Mouse (Mus musculus): ENCODE results near the gene Snapc5. TPM values are rescaled to one million over a fixed set of nuclear protein-coding genes. Genes with fewer than 3 reads are reported as not detected.
"Not testable (repeated sequence)": the region's sequence is repeated elsewhere in the genome, so short reads cannot be mapped to it uniquely, and the experiment has no call there.

The Snapc5 gene
- total RNA-seq, 2 experiments from 2014 or later, result 23.3 to 24.1 TPM

GRCm38 (mm10) chr9:64198763-64199418 is 19.8 kb downstream of the Snapc5 start:
- DNase-seq (ENCODE audit: low spot score), result not testable (repeated sequence)

GRCm38 (mm10) chr9:64199897-64200296 is 20.8 kb downstream of the Snapc5 start:
- DNase-seq (ENCODE audit: low spot score), result no peak

- DNase-seq (ENCODE audit: low spot score), result no peak
Measured at GRCm38 (mm10) chr9:64202331-64202730, 23.3 kb downstream of the Snapc5 start.

DNA sequence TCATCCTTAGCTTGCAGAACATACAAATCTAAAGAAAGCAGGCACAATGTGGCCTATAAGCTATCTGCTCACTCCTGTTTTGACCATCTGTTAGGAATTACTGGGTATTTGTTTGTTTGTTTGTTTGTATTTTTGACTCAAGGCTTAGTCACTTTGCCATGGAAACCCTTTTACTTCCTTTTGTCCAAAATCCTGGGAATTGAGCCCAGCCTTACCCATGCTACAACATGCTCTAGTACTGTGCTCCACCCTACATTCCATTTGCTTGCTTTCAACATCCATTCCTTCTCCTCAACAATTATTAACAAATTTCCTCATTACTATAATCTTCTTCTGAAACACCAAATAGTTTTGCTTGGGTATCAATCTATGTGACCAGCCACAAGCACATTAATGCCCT is 23.8 kb downstream of the Snapc5 start:
- no peak for DNase-seq (ENCODE audit: low spot score)

DNA sequence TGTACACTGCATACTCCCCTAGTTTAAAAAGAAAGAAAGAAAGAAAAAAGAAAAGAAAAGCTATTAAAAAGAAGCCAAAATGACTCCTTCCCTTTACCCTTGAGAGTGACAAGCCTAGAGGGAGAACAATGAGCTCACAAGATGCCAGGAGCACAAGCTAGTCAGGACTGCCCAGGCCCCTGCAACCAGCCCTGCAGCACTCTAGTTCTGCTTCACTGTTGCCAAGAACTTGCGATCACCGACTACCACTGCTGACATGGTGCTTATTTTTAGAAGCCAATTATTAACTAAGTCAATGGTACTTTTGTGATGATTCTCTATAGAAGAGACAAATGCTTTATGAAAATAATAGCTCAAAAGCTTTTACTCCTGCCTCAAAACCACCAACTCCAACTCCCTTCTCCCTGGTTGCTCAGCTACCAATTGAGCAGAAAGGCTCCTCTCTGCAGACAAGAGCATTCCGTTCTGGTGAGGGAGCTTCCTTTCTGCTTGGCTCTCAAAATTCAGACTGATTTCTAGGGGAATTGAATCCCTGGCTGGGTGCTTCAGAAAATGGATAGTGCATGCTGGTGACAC is 28.5 kb downstream of the Snapc5 start:
- no peak for DNase-seq (ENCODE audit: low spot score)

DNA sequence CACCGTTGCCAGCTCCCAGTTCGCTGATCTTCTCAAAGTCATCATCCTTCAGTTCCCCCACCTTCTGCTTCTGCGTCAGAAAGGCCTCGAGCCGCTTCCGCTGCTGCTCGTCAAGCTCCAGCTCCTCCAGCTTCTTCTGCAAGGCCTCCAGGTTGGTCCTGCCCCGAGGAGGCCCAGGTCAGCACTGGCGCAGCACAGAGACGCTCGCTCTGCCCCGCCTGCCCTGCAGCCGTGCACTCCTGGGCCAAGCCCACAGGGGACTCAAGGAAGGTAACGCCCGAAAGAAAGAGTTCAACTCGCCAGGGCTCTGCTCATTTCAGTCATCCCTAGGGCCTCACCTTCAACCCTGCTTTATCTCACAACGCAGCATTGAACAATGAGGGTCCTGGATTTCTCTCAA is 35.4 kb downstream of the Snapc5 start:
- no peak for DNase-seq (ENCODE audit: low spot score)

- no peak for DNase-seq (ENCODE audit: low spot score)
Measured at GRCm38 (mm10) chr9:64216090-64216489, 37.0 kb downstream of the Snapc5 start.

GRCm38 (mm10) chr9:64216641-64217040 is 37.6 kb downstream of the Snapc5 start:
- DNase-seq (ENCODE audit: low spot score), result no peak

DNA sequence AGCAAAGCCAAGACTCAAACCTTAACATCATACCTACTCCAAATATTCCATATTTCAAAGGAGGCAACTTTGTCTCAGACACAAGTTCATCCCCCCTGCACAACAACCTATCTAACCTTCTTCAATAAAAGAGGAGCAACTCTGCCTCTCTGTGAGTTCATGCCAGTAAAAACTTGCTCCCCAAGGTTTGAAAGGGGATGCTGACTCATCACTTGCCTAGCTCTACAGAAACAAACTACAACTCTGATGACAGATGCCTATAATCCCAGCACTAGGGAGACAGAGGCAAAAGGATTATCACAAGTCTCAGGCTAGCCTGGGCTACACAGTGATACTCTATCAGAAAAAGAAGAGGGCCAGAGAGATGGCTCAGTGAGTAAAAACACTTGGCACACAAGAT is 38.8 kb downstream of the Snapc5 start:
- no peak for DNase-seq (ENCODE audit: low spot score)

DNA sequence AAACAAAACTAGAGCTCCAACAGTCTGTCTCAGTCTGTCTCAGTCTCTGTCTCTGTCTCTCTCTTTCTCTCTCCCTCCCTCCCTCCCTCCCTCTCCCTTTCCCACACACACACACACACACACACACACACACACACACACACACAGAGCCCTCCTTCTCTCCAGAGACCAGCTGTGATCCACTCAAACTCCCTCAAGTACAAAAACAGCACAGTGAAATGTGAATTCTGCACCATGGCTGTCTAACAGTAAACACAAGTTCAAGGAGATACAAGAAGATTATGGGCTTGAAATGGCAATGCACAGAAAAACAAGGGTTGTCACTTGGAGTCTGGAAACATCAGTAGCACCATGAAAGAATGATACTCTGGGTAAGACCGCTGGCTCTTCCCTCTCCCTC is 40.2 kb downstream of the Snapc5 start:
- DNase-seq (ENCODE audit: low spot score), result no peak

- DNase-seq (ENCODE audit: low spot score), result no peak
Measured at GRCm38 (mm10) chr9:64219772-64220420, 40.8 kb downstream of the Snapc5 start.

GRCm38 (mm10) chr9:64220603-64221002 is 41.5 kb downstream of the Snapc5 start:
- no peak for DNase-seq (ENCODE audit: low spot score)

DNA sequence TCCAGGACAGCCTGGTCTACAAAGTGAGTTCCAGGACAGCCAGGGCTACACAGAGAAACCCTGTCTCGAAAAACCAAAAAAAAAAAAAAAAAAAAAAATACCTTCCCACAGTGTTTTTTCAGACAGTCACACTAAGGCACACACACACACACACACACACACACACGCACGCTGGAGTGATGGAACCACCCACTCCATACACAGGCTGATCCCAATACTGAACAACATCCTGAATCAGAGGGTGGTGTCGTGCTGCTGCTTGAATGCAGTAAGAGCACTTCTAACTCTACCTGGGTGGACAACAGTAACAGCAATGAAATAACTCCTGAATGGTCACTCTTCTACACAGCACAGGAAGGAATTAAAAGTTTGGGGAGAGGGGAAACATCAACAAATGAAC is 42.4 kb downstream of the Snapc5 start:
- no peak for DNase-seq (ENCODE audit: low spot score)

- no peak for DNase-seq (ENCODE audit: low spot score)
Measured at GRCm38 (mm10) chr9:64222098-64222497, 43.0 kb downstream of the Snapc5 start.

DNA sequence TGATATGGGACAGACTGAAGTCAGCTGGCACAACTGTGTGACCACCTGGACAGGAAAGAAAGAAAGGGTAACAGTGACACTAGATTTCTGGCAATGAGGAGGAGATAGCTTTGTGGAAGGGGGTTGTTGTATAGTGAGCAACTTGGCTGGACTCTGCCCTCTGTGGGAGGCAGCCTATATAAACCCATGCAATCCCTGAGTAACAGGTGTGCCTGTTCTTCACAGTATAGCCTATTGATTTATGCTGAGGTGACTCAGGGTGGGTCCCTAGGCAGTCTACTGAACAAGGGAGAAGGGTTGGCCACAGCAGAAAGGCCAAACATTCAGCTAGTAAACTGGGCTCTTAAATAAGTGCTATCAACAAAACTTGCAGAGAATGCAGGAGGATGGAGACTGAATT is 46.7 kb downstream of the Snapc5 start:
- no peak for DNase-seq (ENCODE audit: low spot score)

DNA sequence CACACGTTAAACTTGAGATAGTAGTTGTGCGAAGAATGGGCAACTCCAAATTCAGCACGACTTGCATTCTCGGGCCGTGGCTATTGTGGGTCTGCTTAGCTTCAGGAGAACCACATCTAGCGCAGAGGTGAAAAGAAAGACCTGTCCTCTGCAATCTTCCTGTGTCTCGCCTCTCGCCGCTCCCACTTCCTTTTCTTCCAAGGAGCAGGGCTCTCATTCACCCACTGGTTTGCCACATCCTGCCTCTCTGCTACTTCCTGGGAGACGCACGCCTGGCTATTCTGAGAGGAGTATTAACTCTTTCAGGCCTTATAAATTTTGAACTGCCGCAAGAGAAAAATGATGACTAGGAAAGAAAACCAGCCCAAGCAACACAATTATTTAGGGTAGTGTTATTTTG is 48.7 kb downstream of the Snapc5 start:
- DNase-seq (ENCODE audit: low spot score), result no peak

- no peak for DNase-seq (ENCODE audit: low spot score)
Measured at GRCm38 (mm10) chr9:64228972-64229371, 49.9 kb downstream of the Snapc5 start.

- no peak for DNase-seq (ENCODE audit: low spot score)
Measured at GRCm38 (mm10) chr9:64231171-64231570, 52.1 kb downstream of the Snapc5 start.

DNA sequence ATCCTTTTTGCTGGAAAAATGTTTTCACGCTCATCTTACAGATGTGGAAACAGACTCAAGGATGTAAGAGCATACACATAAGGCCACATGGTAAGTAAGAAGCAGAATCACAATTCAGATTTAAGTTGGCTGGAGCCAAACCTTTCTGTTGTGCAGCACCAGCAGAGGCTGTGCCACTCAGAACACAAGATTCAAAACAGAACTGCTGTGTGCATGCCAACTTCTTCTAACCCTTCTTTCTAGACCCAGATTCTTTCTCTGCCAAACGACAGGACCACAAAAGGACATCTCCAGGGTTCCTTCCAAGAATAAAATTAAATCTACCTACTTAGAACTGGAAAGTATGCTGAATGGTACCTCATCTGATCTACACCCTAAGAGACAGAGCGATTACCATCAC is 52.6 kb downstream of the Snapc5 start:
- no peak for DNase-seq (ENCODE audit: low spot score)

- DNase-seq (ENCODE audit: low spot score), result no peak
Measured at GRCm38 (mm10) chr9:64232257-64232957, 53.3 kb downstream of the Snapc5 start.
